Mouse (Mus musculus) left cerebral cortex, postnatal 25 days (tissue): ENCODE results near the gene Wfdc15a. TPM values are rescaled to one million over a fixed set of nuclear protein-coding genes. Genes with fewer than 3 reads are reported as not detected.

ENCODE experiments used
- total RNA-seq, 2 experiments: library from RNA; stranded (reverse); gene quantifications; 2 replicates each; pipeline ENCODE4 v1.2.3; 2021

Gene Wfdc15a
- total RNA-seq, 2 experiments from 2014 or later: not detected

Other genes with a start within 250 kb of the Wfdc15a start
- gene Ywhab, start 205.2 kb downstream of the Wfdc15a start, total RNA-seq: 100 to 1,000 TPM; 445 to 487 TPM
- under 1 TPM in 1 of 2 experiments, not detected in 1; 0.71 TPM for gene Pabpc1l, start 174.7 kb downstream of the Wfdc15a start, total RNA-seq
- 10 to 100 TPM; 37.4 to 45.4 TPM for gene Stk4, start 129.8 kb downstream of the Wfdc15a start, total RNA-seq
- 10 to 100 TPM; 62.5 to 65.0 TPM for gene Tomm34, start 129.0 kb downstream of the Wfdc15a start, total RNA-seq
- gene Kcns1, start 29.0 kb downstream of the Wfdc15a start, total RNA-seq: 10 to 100 TPM; 14.2 to 17.2 TPM
- not detected for gene Wfdc5, start 17.4 kb downstream of the Wfdc15a start, total RNA-seq
- gene Wfdc12, start 9.5 kb downstream of the Wfdc15a start, total RNA-seq: not detected
- not detected for gene Wfdc15b, start 21.5 kb upstream of the Wfdc15a start, total RNA-seq
- gene Svs2, start 38.3 kb upstream of the Wfdc15a start, total RNA-seq: not detected
- gene Svs3b, start 56.5 kb upstream of the Wfdc15a start, total RNA-seq: not detected
- gene Svs4, start 78.3 kb upstream of the Wfdc15a start, total RNA-seq: not detected
- gene Svs3a, start 89.1 kb upstream of the Wfdc15a start, total RNA-seq: not detected
- gene Svs6, start 116.6 kb upstream of the Wfdc15a start, total RNA-seq: not detected
- not detected for gene Svs5, start 132.6 kb upstream of the Wfdc15a start, total RNA-seq
- not detected for gene Slpi, start 189.0 kb upstream of the Wfdc15a start, total RNA-seq
- under 1 TPM; 0.41 to 0.43 TPM for gene Rbpjl, start 203.0 kb upstream of the Wfdc15a start, total RNA-seq
- gene Matn4, start 205.0 kb upstream of the Wfdc15a start, total RNA-seq: 10 to 100 TPM; 11.5 to 13.8 TPM
- gene Sdc4, start 243.8 kb upstream of the Wfdc15a start, total RNA-seq: 10 to 100 TPM; 86.7 to 90.7 TPM